Mouse (Mus musculus): Measurements from ENCODE around the gene Nup62.

- TF ChIP-seq CTCF (IDR thresholded peaks at IDR 0.05; ENCODE audit: low read depth, low read length) (no peak), TAL1 (conservative IDR thresholded peaks at IDR 0.05; ENCODE audit: low read depth, low read length) (no peak), GATA1 (IDR thresholded peaks at IDR 0.05; ENCODE audit: borderline replicate concordance, low read length) (no peak)
These were observed 35.8 kb upstream of the Nup62 start for GRCm38 (mm10) chr7:44780101-44780500.
